Mouse (Mus musculus): ENCODE measurements around the gene Col4a2. TPM values are rescaled to one million over a fixed set of nuclear protein-coding genes. Genes with fewer than 3 reads are reported as not detected.
A peak's percentile ranks its signal among the peaks of the same experiment; 100 is the strongest.

The Col4a2 gene
- polyA plus RNA-seq, 1 experiment from 2014 or later: 24.0 TPM

DNA sequence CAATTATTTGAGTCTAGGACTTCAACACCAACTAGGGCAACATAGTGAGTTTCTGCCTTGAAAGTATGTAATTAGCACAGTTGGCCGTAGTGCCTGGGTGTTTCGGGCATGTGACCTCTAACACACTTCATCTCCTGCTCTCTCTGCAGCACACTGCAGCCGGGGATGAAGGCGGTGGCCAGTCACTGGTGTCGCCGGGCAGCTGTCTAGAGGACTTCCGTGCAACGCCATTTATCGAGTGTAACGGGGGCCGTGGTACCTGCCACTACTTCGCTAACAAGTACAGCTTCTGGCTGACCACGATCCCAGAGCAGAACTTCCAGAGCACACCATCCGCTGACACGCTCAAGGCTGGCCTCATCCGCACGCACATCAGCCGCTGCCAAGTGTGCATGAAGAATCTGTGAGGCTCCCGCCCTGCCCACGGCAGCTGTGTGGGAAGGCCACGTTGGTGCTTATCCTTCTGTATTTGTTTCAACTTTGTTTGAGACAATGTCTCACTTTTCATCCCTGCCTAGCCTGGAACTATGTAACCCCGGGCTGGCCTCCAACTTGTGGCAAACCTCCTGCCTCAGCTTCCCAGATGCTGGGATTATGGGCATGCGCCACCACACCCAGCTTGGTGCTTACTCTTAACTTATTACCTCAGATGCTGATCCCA, 135.4 kb downstream of the Col4a2 start:
- Histone ChIP-seq H3K36me3 (ENCODE audit: poor library complexity, severe bottlenecking) (no peaks in the 10 kb centered on the region; the same call in none of the 2 replicates), H3K4me1 (peaks cover 8% of the 10 kb centered on the region), H3K9ac (no peak overlapping the region), H3K4me3 (no peak overlapping the region), H3K9me3 (replicated peaks) (no peaks in the 10 kb centered on the region), H3K27ac (no peak overlapping the region), H3K27me3 (no peaks in the 10 kb centered on the region), H3K4me2 (no peak overlapping the region)
- no peak for ATAC-seq
- WGBS: 93% methylated on average over 23 of the region's 23 CpGs

DNA sequence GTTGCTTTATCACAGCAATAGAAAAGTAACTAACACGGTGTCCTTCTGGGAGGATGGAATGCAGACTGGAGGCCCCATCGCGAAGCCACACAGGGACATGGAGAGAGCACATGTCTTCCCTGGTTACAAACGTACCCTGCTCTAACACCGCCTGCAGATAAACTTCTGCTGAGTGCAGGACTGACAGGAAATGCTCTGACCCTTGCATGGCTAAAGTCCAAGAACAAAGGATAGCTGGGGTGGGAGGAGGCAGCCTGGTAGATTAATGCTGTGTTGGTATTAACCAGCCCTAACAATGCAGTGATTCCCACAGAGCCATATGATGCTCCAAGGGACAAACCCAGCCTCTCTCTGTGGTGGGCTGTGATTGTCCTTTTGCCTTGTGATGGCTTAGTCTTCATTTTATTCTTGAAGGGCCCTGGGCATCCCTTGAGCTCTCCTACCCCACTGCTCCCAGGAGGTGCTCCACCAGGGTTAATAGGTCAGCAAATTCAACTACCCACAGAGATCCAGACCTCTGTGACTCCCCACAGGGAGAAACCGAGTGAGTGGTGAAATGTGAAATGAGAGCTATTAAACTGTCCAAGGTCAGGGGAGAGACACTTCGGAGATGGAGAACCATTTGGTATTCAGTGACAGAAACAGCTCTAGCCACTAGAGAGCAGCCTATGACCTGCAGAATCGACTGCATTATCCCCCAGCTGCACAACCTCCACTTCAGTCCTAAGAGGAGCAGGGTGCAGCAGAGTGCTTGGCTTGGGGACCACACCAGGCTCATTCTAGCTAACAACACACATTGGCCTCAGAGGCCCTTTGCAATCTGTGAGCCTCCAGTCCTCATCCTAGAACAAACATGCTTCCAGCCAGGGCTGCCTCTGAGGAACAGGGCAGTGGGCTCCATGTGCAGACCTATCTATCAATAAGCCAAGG, 137.8 kb downstream of the Col4a2 start:
- no peaks in the 10 kb centered on the region for H3K27me3 ChIP-seq
- WGBS: 38% methylated on average over 8 of the region's 8 CpGs
- H3K36me3 ChIP-seq (ENCODE audit: poor library complexity, severe bottlenecking): no peaks in the 10 kb centered on the region
- no peak overlapping the region for H3K4me2 ChIP-seq
- H3K9ac ChIP-seq: no peak overlapping the region
- no peaks in the 10 kb centered on the region for H3K9me3 ChIP-seq (replicated peaks)
- peaks cover 20% of the 10 kb centered on the region for H3K4me1 ChIP-seq
- H3K4me3 ChIP-seq: no peak overlapping the region
- no peak overlapping the region for H3K27ac ChIP-seq
- ATAC-seq: no peak

DNA sequence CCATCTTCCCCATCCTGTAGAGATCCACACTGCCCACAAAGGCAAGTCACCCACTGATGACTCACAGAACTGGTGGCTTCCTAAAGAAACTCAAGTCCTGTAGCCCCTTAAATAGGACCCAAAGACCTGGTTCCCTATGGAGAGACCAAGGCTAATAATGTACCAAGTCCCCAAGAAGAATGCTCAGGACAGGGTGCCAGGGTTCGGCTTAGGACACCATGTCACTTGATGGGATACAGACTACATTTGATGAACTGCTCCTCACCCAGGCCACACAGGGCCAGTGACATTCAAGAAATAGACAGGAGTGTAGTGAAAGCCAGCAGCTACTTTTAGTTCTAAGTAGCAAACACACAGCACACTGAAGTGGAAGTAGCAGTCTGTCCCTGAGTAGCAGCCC, 139.5 kb downstream of the Col4a2 start:
- no peak overlapping the region for H3K4me2 ChIP-seq
- H3K27ac ChIP-seq: no peak overlapping the region
- ATAC-seq: no peak
- H3K9ac ChIP-seq: no peak overlapping the region
- no peaks in the 10 kb centered on the region for H3K27me3 ChIP-seq
- H3K4me3 ChIP-seq: no peak overlapping the region
- H3K36me3 ChIP-seq (ENCODE audit: poor library complexity, severe bottlenecking): no peaks in the 10 kb centered on the region
- H3K4me1 ChIP-seq: peaks cover 20% of the 10 kb centered on the region
- no peaks in the 10 kb centered on the region for H3K9me3 ChIP-seq (replicated peaks)
- 83% methylated on average over 1 of the region's 1 CpGs for WGBS

DNA sequence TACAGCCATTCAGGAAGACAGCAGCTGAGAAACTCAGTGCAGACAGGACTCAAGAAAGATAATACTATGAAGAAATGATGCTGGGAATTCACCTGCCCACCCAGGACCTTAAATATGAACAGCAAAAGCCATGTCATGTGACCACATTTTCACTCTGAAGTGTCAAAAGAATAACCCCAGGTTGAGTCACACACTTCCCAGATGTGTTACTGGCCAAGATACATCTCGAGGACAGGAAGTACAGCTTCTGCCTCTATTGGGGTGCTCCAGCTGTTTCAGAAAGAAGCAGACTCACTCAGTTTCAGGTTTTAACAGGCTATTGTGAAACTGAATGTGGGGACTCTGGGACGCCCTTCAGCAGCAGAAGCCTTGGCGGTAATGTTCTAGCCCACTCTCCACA, 140.0 kb downstream of the Col4a2 start:
- H3K9ac ChIP-seq: peak overlapping the region; percentile 7; the same call in 1 of the 2 replicates
- no peak for ATAC-seq

DNA sequence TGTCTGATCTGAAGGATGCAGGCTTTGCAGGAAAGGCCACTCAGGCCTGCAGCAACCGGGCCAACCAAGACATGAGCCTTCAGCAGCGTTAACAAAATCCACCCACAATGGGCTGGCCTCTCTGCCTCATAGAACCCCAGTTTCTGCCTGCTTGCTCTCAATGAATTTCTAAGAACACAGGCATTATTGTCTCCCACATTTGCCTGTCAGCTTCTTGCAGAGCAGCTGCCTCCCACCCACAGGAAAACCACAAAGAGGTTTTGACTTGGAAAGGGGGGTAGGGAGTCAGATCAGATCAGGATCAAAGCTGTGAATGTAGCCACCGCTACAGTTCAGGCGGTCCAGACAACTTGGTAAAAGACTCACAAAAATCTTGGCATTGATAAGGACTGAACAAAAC, 140.4 kb downstream of the Col4a2 start:
- peak overlapping the region; percentile 7; the same call in 1 of the 2 replicates for H3K9ac ChIP-seq
- H3K27me3 ChIP-seq: no peaks in the 10 kb centered on the region
- H3K4me2 ChIP-seq: no peak overlapping the region
- no peaks in the 10 kb centered on the region for H3K9me3 ChIP-seq (replicated peaks)
- WGBS: 12% methylated on average over 4 of the region's 4 CpGs
- H3K4me1 ChIP-seq: peaks cover 20% of the 10 kb centered on the region
- no peak overlapping the region for H3K4me3 ChIP-seq
- H3K36me3 ChIP-seq (ENCODE audit: poor library complexity, severe bottlenecking): no peaks in the 10 kb centered on the region
- ATAC-seq: no peak
- H3K27ac ChIP-seq: no peak overlapping the region

More for the DNA sequence above, 140.0 kb downstream of the Col4a2 start:
- H3K36me3 ChIP-seq (ENCODE audit: poor library complexity, severe bottlenecking): no peaks in the 10 kb centered on the region
- no peak overlapping the region for H3K4me2 ChIP-seq
- WGBS: 41% methylated on average over 3 of the region's 3 CpGs
- no peaks in the 10 kb centered on the region for H3K27me3 ChIP-seq
- H3K4me1 ChIP-seq: peaks cover 20% of the 10 kb centered on the region
- no peaks in the 10 kb centered on the region for H3K9me3 ChIP-seq (replicated peaks)
- no peak overlapping the region for H3K27ac ChIP-seq
- H3K4me3 ChIP-seq: no peak overlapping the region

DNA sequence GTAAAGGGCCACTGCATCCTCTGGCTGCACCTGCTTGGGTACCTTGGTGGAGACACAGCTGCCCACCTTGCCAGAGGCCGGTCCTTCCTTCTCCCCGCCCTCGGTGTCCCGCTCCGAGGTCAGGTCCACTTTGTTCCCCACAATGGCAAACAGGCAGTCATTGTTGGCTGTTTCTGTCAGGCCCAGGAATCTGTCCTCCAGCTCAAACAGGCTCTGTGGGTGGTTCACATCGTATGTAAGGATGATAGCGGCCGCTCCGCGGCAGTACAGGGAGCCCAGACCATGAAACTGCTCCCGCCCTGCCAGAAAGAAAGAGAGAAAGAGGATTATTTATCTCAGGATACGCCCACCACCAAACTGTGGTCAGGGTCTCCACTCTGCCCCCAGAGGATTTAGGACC, 141.6 kb downstream of the Col4a2 start:
- Histone ChIP-seq H3K9me3 (replicated peaks) (no peaks in the 10 kb centered on the region), H3K36me3 (ENCODE audit: poor library complexity, severe bottlenecking) (no peaks in the 10 kb centered on the region), H3K4me3 (no peak overlapping the region), H3K9ac (no peak overlapping the region), H3K4me2 (no peak overlapping the region), H3K27ac (no peak overlapping the region), H3K4me1 (peaks cover 20% of the 10 kb centered on the region), H3K27me3 (no peaks in the 10 kb centered on the region)
- ATAC-seq: no peak
- whole genome bisulfite sequencing: 27% methylated on average over 12 of the region's 12 CpGs

DNA sequence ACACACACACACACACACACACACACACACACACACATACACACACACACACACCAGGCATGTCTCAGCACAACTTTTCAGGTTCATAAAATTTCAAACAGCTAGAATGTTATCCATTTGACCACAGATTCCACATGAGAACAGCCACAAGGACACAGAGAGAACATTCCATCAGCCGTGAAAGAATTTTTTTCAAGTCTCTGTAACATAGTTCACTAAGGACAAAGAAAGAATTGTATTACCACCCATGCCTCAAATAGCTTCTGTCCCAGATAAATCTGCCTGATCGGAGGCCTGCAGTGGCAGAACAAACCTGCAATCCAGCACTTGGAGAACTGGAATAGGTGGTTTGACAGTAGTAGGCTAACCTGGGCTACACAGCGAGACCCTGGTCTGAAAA, 144.7 kb downstream of the Col4a2 start:
- no peak overlapping the region for H3K9ac ChIP-seq
- ATAC-seq: no peak
- 79% methylated on average over 3 of the region's 3 CpGs for WGBS

DNA sequence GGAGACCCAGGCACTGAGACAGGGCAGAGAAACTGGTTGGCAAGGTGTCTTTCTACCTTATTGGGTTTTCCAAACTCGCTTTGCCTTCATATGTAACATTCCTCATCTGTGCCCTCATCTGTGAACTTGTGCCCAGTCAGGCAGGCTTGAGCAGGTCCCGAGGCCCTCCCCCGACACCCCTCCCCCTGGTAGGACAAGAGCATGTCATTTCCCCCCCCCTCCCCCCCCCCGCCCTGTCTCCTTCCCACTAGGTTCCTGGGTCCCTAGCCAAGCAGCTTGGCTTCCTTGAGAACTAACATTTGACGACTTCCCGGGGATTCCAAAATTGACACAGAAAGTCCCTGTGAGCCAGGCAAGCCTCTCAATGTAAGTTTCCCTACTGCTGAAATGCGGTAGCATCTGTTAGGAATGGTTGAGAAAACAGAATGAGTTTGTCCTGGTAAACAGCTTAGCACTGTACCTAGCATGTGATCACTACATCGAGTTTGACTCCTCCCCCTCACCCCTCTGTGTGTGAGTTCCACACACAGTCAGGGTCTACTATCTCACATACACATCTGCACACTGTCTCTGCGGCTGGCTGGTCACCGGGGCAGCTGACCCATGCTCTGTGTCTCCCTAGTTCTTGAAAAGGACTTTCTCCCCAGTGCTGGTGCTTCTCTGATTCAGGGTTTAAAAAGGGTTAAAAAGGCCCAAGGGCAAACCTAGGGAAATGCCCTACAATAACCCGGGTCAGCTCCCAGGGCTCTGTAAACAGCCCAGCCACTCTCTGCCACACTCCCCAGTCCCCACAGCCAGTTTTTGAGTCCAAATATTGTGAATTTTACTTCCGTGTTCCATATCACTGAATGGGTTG, 145.6 kb downstream of the Col4a2 start:
- Histone ChIP-seq H3K27ac (no peak overlapping the region), H3K4me3 (no peak overlapping the region), H3K4me1 (peaks cover 10% of the 10 kb centered on the region; the same call in 1 of the 2 replicates), H3K27me3 (no peaks in the 10 kb centered on the region), H3K36me3 (ENCODE audit: poor library complexity, severe bottlenecking) (no peaks in the 10 kb centered on the region), H3K9ac (no peak overlapping the region), H3K4me2 (no peak overlapping the region), H3K9me3 (replicated peaks) (no peaks in the 10 kb centered on the region)
- no peak for ATAC-seq
- 60% methylated on average over 12 of the region's 12 CpGs for WGBS

More for the DNA sequence above, 144.7 kb downstream of the Col4a2 start:
- no peak overlapping the region for H3K4me3 ChIP-seq
- H3K27me3 ChIP-seq: no peaks in the 10 kb centered on the region
- H3K36me3 ChIP-seq (ENCODE audit: poor library complexity, severe bottlenecking): no peaks in the 10 kb centered on the region
- no peak overlapping the region for H3K27ac ChIP-seq
- no peaks in the 10 kb centered on the region for H3K9me3 ChIP-seq (replicated peaks)
- peaks cover 19% of the 10 kb centered on the region for H3K4me1 ChIP-seq
- no peak overlapping the region for H3K4me2 ChIP-seq

DNA sequence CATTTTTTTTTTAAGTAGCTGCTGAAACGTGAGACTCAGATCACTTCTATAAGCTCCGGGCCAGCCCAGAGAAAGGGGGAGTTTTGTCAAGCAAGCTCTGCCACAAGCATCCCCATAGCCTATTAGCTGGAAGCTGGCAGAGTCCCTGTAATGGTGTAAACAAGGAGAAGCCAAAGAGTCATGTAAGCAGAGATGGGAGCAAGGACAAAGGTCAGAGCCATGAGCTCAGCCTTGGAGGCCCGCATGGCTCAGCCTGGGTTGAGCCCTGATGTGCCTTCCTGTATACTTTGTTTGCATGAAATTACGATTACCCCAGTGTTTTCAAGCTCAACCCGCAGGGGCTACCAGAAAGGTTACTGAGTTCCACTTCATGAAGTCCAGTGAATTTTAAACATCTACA, 146.4 kb downstream of the Col4a2 start:
- no peak overlapping the region for H3K4me2 ChIP-seq
- WGBS: 68% methylated on average over 5 of the region's 5 CpGs
- no peak overlapping the region for H3K9ac ChIP-seq
- peaks cover 2% of the 10 kb centered on the region; the same call in 1 of the 2 replicates for H3K4me1 ChIP-seq
- H3K27ac ChIP-seq: no peak overlapping the region
- ATAC-seq: no peak
- H3K4me3 ChIP-seq: no peak overlapping the region
- no peaks in the 10 kb centered on the region for H3K27me3 ChIP-seq
- H3K9me3 ChIP-seq (replicated peaks): no peaks in the 10 kb centered on the region
- no peaks in the 10 kb centered on the region for H3K36me3 ChIP-seq (ENCODE audit: poor library complexity, severe bottlenecking)

DNA sequence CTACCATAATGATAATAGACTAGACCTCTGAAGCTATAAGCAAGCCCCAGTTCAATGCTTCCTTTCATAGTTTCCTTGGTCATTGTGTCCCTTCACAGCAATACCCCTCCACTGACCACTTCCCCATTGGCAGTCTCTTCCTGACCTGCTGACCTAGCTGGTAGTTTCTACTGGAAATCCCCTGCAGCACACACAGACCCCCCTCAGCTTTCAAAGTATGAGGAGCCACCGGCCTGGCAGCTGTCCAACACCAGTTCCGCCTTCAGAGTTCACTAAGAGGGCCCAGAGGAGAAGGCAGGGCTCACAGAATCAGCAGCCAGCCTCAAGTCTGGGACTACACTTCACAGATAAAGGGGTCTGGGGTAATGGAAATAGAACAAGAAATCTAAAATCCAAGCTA, 148.3 kb downstream of the Col4a2 start:
- H3K27ac ChIP-seq: no peak overlapping the region
- no peaks in the 10 kb centered on the region for H3K4me1 ChIP-seq
- H3K4me3 ChIP-seq: no peak overlapping the region
- H3K4me2 ChIP-seq: no peak overlapping the region
- no peak overlapping the region for H3K9ac ChIP-seq
- no peaks in the 10 kb centered on the region for H3K27me3 ChIP-seq
- no peak for ATAC-seq
- H3K9me3 ChIP-seq (replicated peaks): no peaks in the 10 kb centered on the region
- H3K36me3 ChIP-seq (ENCODE audit: poor library complexity, severe bottlenecking): no peaks in the 10 kb centered on the region
- WGBS: 42% methylated on average over 2 of the region's 2 CpGs

DNA sequence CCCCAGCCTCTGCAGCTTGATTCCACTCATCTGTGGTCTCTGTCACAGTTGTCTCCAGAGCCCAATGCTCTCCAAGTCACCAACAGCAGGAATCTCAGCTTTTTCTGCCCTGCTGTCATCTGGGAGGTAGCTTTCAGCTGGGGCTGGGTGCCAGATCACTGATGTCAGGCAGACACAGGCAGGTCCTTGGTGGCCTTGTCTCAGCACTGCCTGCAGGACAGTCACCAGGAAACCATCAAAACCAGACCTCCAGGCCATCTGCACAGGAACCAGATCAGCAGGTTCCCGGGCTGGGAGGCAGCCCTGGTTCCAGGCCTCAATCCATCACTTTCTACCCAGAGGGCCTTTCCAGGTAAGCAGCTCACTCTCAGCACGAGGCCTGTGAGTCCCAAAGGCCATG, 149.2 kb downstream of the Col4a2 start:
- Histone ChIP-seq H3K4me2 (no peak overlapping the region), H3K9me3 (replicated peaks) (no peaks in the 10 kb centered on the region), H3K4me1 (no peaks in the 10 kb centered on the region), H3K27me3 (no peaks in the 10 kb centered on the region), H3K36me3 (ENCODE audit: poor library complexity, severe bottlenecking) (no peaks in the 10 kb centered on the region), H3K9ac (no peak overlapping the region), H3K4me3 (no peak overlapping the region), H3K27ac (no peak overlapping the region)
- ATAC-seq: no peak
- WGBS: 77% methylated on average over 2 of the region's 2 CpGs

DNA sequence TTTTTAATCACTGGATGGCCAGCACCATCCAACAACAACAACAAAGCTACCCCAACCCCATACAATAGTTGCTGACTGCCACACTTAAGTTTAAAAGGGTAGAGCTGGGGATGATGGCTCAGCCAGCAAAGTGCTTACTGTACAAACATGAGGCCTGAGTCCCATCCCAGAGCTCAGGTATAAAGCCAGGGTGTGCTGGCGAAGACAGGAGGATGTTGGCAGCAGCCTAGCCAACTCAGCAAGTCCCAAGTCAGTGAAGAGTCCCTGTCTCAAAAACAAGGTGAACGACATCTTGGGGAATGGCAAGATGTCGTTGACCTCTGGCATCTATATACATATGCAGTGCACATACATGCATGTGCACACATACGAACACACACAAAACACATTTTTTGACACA, 150.0 kb downstream of the Col4a2 start:
- Histone ChIP-seq H3K36me3 (ENCODE audit: poor library complexity, severe bottlenecking) (no peaks in the 10 kb centered on the region), H3K9me3 (replicated peaks) (peaks cover 3% of the 10 kb centered on the region; the same call in 1 of the 2 replicates), H3K4me1 (no peaks in the 10 kb centered on the region), H3K9ac (no peak overlapping the region), H3K4me3 (no peak overlapping the region), H3K27me3 (no peaks in the 10 kb centered on the region), H3K27ac (no peak overlapping the region), H3K4me2 (no peak overlapping the region)
- ATAC-seq: no peak
- 93% methylated on average over 4 of the region's 4 CpGs for WGBS
